Mouse (Mus musculus) embryo, embryonic 10 days (tissue): Measurements from ENCODE around the gene Acot3.
"Not testable (repeated sequence)": the region's sequence is repeated elsewhere in the genome, so short reads cannot be mapped to it uniquely, and the experiment has no call there.

ENCODE experiments used
- DNase-seq: peaks from one replicate; pipeline ENCODE4 v3.0.0-alpha.2; 2015; ENCODE audit warnings: low spot score

The Acot3 gene

DNA sequence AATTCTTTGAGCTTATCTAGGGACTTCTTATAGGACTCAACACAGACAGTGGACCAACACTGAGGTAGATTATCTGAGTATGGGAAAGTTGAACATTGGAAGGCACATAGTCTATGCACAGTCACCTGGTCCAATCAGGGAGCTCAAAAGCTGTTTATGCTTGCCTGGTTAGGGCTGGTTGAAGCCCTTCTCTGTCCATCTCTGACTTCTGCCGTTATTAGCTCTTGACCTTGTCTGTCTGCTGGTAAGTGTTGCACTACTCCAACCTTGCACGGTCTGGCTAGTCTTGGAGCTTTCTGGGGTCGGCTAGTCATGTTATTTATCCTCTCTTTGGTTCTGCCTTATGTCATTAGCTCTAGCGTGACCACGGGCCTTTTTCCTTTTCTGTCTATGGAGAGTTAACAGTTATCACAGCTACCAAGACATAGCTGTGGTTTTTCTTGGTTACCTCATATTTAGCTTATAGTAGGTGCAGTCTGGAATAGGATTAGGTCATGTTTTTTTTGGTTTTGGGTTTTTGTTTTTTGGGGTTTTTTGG, at the start of gene Acot3:
Acot3 (plus strand) TSS at position 208 of the 538 bp plus-strand sequence.
- no peak for DNase-seq

DNA sequence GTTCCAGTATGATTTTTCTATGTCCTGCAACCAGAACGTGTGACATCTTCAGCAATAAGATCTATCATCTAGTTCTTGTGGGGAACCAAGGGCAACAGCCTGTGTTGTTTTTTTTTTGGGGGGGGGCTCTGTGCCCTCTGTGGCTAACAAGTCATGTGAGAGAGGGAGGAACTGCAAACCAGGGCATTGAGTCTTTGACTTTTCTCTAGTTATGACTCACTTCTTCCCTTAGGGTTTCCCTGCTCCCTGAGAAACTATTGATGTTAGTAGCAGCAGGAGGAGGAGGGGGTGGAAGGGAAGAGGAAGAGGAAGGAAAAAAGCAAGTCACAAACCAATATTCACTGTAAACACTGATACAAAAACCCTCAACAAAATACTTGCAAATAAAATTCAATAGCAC, 48.1 kb upstream of the Acot3 start:
- DNase-seq: no peak

DNA sequence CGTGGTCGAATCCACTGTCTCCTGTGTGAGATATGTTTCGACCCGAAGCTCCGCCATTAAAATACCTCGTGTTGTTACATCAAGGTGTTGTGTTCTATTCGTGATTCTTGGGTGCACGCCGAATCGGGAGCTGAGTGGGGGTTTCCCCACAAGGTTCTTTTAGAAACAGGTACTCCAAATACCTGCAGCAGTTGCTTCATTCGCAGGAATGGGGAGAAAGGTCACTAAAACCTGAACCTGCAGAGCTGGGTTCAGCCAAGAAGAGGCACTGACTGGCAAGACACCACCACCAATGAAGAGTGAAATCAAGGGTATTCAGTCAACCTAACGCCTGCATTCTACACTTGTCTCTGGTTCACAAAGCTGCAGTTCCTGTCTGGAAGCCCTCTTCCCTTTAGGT, 43.7 kb upstream of the Acot3 start:
- no peak for DNase-seq

- DNase-seq: no peak
Observed at GRCm38 (mm10) chr12:84008729-84009128, 43.2 kb upstream of the Acot3 start.

GRCm38 (mm10) chr12:84009171-84009965, 42.6 kb upstream of the Acot3 start, which contains the start of gene Acot1:
Gene Acot1 (plus strand): TSS chr12:84009490.
- DNase-seq: peak; percentile 87

DNA sequence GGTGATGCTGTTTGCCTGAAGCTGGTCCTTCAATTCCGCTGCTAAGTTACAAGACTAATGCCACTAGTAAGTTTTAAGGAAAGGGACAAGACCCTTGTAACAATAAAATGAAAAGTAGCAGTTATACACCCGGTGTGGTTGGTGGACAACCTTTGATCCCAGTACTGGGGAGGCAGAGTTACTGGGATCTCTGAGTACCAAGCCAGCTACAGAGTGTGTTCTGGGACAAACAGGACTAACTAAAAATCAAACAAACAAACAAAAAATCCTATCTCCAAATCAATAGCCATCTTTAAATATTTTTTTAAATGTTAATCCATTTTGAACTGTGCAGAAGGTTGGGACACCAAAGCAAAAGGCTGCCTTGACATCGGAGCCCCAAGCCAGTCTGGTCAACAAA, 41.7 kb upstream of the Acot3 start:
- no peak for DNase-seq

GRCm38 (mm10) chr12:84011251-84012040, 40.5 kb upstream of the Acot3 start:
- DNase-seq: peak; percentile 80

DNA sequence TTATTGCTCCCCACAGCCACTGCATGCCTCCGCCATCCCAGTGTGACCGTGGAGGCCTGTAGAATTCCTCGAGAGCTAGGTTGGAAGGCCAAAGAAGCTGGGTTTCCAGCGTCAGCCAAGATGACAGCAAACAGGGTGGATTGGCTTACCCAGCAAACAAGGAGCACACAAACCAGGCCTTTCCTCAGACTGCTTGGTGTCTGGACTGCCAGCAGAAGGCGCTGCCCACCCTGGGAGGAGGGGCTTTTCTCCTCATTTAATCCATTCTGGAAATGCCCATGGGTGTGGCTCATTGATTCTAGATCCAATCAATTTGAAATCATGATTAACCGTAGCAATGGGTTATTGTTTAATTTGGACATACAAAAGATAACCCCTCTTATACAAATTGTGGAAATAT, 38.8 kb upstream of the Acot3 start:
- no peak for DNase-seq

GRCm38 (mm10) chr12:84013701-84014100, 38.2 kb upstream of the Acot3 start:
- no peak for DNase-seq

GRCm38 (mm10) chr12:84020528-84020927, 31.4 kb upstream of the Acot3 start:
- DNase-seq: not testable (repeated sequence)

DNA sequence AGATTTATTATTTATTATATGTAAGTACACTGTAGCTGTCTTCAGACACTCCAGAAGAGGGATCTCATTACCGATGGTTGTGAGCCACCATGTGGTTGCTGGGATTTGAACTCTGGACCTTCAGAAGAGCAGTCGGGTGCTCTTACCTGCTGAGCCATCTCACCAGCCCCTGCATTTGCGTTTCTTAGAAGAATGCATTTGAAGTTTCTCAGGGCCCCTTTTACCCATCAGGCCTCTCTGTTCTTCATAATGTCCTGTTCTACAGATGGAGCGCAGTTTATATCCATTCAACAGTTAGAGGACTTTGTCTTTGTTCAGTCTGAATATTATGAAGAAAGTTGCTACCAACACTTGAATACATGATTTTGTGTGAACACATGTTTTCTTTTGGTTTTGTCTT, 29.7 kb upstream of the Acot3 start:
- not testable (repeated sequence) for DNase-seq

DNA sequence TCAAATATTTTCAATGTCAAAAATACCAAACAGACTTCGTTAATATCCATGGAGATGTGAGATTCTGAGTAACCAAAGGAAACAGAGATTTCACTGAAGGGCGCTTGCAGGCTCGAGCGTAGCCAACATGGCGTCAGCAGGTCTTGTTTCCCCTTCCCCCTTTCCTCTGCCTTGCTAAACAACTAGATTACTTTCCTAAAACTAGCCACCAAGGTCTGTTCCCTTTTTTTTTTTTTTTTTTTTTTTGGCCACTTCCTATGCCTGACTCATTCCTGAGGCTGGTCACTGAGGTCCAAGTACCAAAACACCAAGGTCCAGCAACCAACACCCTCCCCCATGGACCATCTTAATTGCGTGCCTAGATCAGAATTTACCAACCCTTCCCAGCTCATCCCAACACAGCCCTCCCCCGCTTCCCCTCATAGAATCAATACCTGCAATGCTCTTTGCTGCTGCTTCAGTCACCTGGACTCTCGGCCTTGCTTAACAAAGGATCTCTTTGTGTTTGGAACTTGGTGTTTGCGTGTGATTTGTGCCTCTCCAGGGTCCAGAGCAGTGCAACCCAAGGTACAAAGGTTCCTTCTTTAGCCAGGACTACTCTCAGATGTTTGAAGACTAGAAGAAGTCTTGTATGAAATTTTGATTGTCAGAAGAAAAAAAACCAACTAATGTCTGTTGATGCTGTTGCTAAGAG, 28.7 kb upstream of the Acot3 start:
- no peak for DNase-seq

DNA sequence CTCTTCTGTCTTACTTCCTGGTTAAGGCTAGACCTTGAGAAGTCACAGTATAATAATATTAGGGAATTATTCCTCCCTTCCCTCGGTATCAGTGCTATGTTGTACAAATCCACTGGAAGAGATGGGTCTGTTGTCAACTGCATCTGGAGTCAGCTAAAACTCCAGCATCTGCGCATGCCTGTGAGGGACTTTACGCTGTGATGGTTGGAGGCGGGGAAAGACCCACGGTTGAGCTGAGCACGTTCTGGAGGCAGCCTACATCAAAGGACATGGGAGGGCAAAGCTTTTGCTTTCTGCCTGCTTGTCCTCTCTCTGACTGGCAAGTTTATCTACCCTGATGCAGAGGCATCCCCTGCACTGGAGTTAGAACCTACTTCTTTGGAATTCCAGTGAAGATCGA, 26.1 kb upstream of the Acot3 start:
- no peak for DNase-seq

DNA sequence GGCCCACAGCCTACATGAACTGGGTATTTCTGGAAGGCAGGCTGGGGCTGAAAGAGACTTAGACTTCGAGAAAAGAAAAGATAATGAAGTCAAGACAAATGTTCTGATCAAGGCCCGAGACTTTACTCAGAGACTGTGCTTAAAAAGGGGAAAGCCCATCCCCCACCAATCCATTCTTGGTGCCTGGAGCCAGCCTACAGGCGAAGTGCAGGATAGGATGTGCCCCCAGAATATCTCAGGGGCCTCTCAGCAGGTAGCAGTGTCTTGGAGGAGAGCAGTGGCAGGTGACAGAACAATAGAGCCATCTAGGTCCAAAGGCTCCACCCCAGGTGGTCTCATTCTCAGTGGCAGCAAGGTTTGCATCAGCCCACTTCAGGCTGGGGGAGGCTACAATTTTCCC, 23.6 kb upstream of the Acot3 start:
- DNase-seq: not testable (repeated sequence)

- not testable (repeated sequence) for DNase-seq
Observed at GRCm38 (mm10) chr12:84029043-84029442, 22.9 kb upstream of the Acot3 start.

- DNase-seq: peak; percentile 88
Observed at GRCm38 (mm10) chr12:84030659-84031332, 21.1 kb upstream of the Acot3 start.

DNA sequence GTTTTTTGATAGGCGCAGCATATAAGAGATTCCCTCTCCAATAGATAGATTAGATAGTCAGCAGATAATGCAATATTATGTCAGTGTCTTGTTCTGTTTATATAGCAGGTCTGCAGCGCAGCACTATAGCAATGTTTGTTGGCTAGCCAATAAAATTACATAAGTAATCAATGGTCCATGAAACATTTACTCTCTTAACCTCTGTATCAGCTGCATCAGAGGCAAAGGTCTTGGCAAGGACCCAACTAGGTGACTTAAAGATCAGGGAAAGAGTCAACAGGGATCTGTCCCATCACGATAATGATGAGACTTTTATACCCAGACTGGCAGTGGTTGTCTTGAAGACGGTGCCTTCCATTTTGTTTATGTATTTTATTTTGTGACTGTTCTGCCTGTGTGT, 19.1 kb upstream of the Acot3 start:
- DNase-seq: no peak

DNA sequence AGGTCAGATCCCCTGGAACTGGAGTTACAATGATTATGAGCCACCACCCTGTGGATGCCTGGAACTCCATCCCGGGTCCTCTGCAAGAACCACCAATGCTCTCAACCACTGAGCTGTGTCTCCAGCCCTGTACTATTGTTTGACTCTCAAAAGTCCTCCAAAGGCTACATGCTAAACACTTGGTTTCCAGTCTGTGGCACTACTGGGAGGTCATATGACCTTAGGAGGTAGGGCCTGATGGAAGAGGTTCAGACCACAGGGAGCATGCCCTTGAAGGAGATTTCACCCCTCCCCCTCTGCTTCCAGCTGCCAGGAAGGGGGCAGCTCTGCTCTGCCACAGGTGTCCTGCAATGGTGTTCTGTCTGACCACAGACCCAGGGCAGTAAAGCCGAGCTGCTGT, 18.6 kb upstream of the Acot3 start:
- not testable (repeated sequence) for DNase-seq

GRCm38 (mm10) chr12:84034108-84034507, 17.8 kb upstream of the Acot3 start:
- DNase-seq: no peak

GRCm38 (mm10) chr12:84038241-84038640, 13.7 kb upstream of the Acot3 start, which contains the start of gene Acot4:
Gene Acot4 (plus strand): TSS chr12:84038379.
- peak; percentile 46 for DNase-seq

GRCm38 (mm10) chr12:84038691-84039111, 13.2 kb upstream of the Acot3 start, which contains the start of gene Gm49366:
Gene Gm49366 (plus strand): TSS chr12:84038935.
- peak; percentile 25 for DNase-seq
